Mouse (Mus musculus): ENCODE measurements around the gene Drc7. TPM values are rescaled to one million over a fixed set of nuclear protein-coding genes. Genes with fewer than 3 reads are reported as not detected.
A peak's percentile ranks its signal among the peaks of the same experiment; 100 is the strongest.

The Drc7 gene
- polyA plus RNA-seq, 1 experiment from 2014 or later: not detected

DNA sequence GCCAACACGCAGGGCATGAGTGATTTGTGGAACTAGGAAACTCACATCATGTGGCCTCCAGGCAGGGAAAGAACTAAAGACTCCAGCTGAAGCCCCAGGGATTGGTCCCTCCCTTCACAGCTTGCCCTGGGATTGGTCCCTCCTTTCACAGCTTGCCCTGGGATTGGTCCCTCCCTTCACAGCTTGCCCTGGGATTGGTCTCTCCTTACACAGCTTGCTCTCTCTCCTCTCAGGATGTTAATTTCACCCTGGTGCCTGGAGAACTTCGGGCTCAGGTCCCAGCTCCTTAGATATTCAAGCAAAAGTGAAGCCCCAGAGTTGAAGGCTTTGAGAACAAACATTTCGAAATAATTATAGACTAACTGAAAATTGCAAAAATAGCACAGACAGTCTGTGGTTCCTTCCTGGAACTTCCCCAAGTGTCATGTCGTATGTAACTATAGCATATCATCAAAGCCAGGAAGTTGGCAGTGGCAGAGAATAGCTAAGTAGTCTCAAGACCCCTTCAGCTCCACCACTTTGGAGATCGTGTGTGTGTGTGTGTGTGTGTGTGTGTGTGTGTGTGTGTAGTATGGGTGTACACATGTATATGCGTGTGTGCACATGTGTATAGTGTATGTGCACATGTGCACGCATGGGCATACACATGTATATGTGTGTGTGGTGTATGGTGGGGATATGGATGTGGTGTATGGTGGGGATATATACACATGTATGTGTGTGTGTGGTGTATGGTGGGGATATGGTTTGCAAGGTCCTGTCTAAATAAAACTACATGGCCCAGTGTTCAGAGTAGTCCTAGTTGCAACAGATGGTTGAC is 17.6 kb upstream of the Drc7 start:
- H3K4me2 ChIP-seq (ENCODE audit: low read length): no peak overlapping the region
- no peak overlapping the region for H3K9ac ChIP-seq (ENCODE audit: low read depth, low read length)
- ATAC-seq (replicated peaks; ENCODE audit: low FRiP score, low read depth): 0 out of 2 replicates have a peak, but pooled peaks have one; percentile 71
- no peaks in the 10 kb centered on the region for H3K9me3 ChIP-seq (replicated peaks; ENCODE audit: low read length)
- no peak overlapping the region for H3K27ac ChIP-seq
- DNase-seq (ENCODE audit: low spot score): peak; percentile 69
- WGBS: 50% methylated on average over 7 of the region's 7 CpGs
- no peak overlapping the region for H3K4me3 ChIP-seq (replicated peaks; ENCODE audit: low read depth, low read length)
- H3K27me3 ChIP-seq (ENCODE audit: insufficient read depth, low read length): no peaks in the 10 kb centered on the region
- no peak for TF ChIP-seq CTCF (IDR thresholded peaks at IDR 0.05; ENCODE audit: low read depth)
- H3K4me1 ChIP-seq (replicated peaks; ENCODE audit: insufficient read depth, low read length): 0 out of 2 replicates have a peak, but pooled peaks cover 5% of the 10 kb centered on the region
- H3K36me3 ChIP-seq (ENCODE audit: insufficient read depth, low read length): no peaks in the 10 kb centered on the region

DNA sequence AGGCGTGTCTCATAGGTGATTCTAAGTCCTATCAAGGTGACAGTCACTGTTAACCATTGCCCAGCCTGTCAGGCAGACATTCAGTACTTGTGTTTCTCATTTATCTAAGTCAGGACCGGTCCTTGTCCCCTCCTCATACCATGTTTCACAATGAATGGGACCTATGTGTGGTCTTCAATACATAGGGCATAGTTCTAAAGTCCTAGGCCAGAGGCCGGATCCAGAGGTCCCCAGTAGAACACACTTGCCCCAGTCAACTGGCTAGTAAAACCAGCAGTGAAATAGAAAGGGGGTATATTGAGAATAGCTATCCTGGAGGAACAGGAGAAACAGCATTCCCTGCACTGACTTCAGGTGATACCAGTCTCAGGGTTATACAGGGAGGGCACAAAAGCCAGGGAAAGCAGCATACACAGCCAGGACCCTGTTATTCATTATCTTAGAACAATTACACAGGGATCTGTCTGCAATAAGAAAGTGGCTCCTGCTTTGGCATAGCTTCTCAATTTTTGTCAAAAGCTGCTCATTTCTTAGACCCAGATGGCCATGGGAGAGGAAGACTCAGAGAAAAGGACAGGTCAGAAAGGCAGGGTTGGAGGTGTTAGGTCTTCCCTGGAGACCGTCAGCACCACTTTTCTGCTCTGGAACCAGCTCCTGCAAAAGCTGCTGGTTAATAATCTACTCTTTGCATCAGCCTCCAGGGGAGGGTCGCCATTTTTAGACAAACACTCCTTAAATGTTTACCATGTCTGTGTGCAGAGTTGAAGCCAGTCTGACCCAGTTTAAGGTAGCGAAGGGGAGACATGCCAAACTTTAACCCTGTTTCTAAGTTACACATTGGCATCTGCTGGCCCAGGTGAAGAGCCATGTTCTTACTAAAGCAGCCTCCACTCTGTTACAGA is 12.8 kb upstream of the Drc7 start:
- no peak for TF ChIP-seq CTCF (IDR thresholded peaks at IDR 0.05; ENCODE audit: low read depth)
- peak; percentile 77 for ATAC-seq (replicated peaks; ENCODE audit: low FRiP score, low read depth)
- H3K27ac ChIP-seq: peak overlapping the region; percentile 88
- H3K4me2 ChIP-seq (ENCODE audit: low read length): no peak overlapping the region
- no peak for DNase-seq (ENCODE audit: low spot score)
- H3K36me3 ChIP-seq (ENCODE audit: insufficient read depth, low read length): no peaks in the 10 kb centered on the region
- no peaks in the 10 kb centered on the region for H3K27me3 ChIP-seq (ENCODE audit: insufficient read depth, low read length)
- 0 out of 2 replicates have a peak, but pooled peaks cover 7% of the 10 kb centered on the region for H3K4me1 ChIP-seq (replicated peaks; ENCODE audit: insufficient read depth, low read length)
- no peaks in the 10 kb centered on the region for H3K9me3 ChIP-seq (replicated peaks; ENCODE audit: low read length)
- WGBS: 52% methylated on average over 6 of the region's 6 CpGs
- no peak overlapping the region for H3K4me3 ChIP-seq (replicated peaks; ENCODE audit: low read depth, low read length)
- no peak overlapping the region for H3K9ac ChIP-seq (ENCODE audit: low read depth, low read length)

DNA sequence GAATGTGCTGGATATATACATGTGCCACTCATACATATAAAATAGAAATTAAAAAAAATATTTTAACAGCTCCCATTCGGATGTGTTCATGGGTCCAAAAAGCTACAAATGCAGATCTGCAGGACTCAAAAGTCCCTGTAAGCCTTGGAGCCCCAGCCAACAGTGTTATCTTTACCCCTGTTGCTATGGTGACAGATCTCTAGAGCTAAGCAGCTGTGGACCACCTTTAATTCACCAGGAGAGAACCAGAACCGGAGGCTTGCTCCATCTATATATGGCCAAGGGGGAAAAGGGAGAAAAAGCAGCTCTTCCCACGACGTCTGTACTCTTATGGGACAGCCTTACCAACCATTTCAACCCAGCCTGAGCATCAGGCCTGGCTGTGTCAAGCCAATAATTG is 10.1 kb upstream of the Drc7 start:
- no peak for TF ChIP-seq CTCF (IDR thresholded peaks at IDR 0.05; ENCODE audit: low read depth)
- Histone ChIP-seq H3K4me2 (ENCODE audit: low read length) (no peak overlapping the region), H3K9me3 (replicated peaks; ENCODE audit: low read length) (no peaks in the 10 kb centered on the region), H3K36me3 (ENCODE audit: insufficient read depth, low read length) (no peaks in the 10 kb centered on the region), H3K9ac (ENCODE audit: low read depth, low read length) (no peak overlapping the region), H3K4me3 (replicated peaks; ENCODE audit: low read depth, low read length) (no peak overlapping the region), H3K27me3 (ENCODE audit: insufficient read depth, low read length) (no peaks in the 10 kb centered on the region), H3K4me1 (replicated peaks; ENCODE audit: insufficient read depth, low read length) (0 out of 2 replicates have a peak, but pooled peaks cover 7% of the 10 kb centered on the region), H3K27ac (no peak overlapping the region)
- WGBS: 73% methylated on average over 4 of the region's 4 CpGs
- DNase-seq (ENCODE audit: low spot score): no peak
- ATAC-seq (replicated peaks; ENCODE audit: low FRiP score, low read depth): no peak

DNA sequence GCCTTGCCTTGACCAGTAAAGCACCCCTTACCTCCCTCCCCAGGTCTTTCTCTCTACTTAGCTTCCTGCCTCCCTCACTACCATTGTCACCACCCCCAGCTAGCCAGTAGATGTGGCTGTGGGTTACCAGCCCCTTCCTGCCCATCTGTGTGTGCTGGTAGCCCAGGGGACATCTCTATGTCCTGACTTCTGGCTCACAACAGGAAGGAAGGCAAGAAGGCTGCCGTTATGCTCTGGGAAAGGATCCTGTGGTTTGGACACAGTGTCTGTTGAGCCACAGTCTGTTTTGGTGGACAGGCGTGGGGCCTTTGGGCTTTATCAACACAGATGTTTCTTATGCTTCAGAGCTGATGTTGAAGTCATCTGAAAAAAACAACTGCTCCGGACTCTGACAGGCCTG is 7.9 kb upstream of the Drc7 start:
- no peak for TF ChIP-seq CTCF (IDR thresholded peaks at IDR 0.05; ENCODE audit: low read depth)
- 0 out of 2 replicates have a peak, but pooled peaks cover 3% of the 10 kb centered on the region for H3K4me1 ChIP-seq (replicated peaks; ENCODE audit: insufficient read depth, low read length)
- H3K27me3 ChIP-seq (ENCODE audit: insufficient read depth, low read length): no peaks in the 10 kb centered on the region
- no peak for ATAC-seq (replicated peaks; ENCODE audit: low FRiP score, low read depth)
- H3K9ac ChIP-seq (ENCODE audit: low read depth, low read length): no peak overlapping the region
- DNase-seq (ENCODE audit: low spot score): no peak
- H3K4me3 ChIP-seq (replicated peaks; ENCODE audit: low read depth, low read length): no peak overlapping the region
- no peak overlapping the region for H3K4me2 ChIP-seq (ENCODE audit: low read length)
- no peak overlapping the region for H3K27ac ChIP-seq
- H3K9me3 ChIP-seq (replicated peaks; ENCODE audit: low read length): no peaks in the 10 kb centered on the region
- no peaks in the 10 kb centered on the region for H3K36me3 ChIP-seq (ENCODE audit: insufficient read depth, low read length)
- 52% methylated on average over 3 of the region's 3 CpGs for WGBS

DNA sequence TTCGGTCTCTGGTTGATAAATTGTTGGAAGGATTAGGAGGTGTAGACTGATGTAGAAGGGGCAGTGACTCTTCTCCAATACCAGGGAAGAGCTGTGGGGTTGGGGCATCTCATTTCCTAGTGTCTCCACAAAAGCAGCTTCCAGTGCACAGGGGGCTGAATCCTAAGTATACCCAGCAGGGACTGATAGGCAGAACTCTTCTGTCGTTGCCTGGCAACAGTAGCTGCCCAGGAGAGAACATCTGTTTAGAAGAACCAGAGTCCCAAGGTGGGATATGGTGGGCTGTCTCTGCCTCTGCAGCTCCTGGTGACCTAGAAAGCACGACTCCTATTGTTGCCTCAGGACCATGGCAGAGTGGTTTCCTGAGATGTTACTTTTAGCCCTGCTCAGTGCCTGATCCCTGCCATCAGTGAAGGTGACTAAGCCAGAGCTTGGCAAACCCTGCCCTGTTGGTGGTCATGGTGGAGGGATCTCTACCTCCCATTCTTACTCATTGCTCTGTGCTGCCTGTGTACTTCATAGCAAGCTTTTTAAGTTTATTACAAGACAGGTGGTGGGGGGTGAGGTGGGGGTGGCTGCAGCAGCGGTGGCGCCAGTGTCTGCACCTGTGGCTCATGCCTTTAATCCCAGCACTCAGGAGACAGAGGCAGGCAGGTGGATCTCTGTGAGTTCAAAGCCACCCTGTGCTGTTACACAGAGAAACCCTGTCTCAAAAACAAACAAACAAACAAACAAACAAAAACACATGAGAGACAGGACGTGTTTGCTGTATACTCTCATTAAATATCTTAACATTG is 6.8 kb upstream of the Drc7 start:
- Histone ChIP-seq H3K27ac (no peak overlapping the region), H3K4me3 (replicated peaks; ENCODE audit: low read depth, low read length) (no peak overlapping the region), H3K36me3 (ENCODE audit: insufficient read depth, low read length) (no peaks in the 10 kb centered on the region), H3K4me1 (replicated peaks; ENCODE audit: insufficient read depth, low read length) (0 out of 2 replicates have a peak, but pooled peaks cover 2% of the 10 kb centered on the region), H3K27me3 (ENCODE audit: insufficient read depth, low read length) (no peaks in the 10 kb centered on the region), H3K4me2 (ENCODE audit: low read length) (no peak overlapping the region), H3K9ac (ENCODE audit: low read depth, low read length) (no peak overlapping the region), H3K9me3 (replicated peaks; ENCODE audit: low read length) (no peaks in the 10 kb centered on the region)
- ATAC-seq (replicated peaks; ENCODE audit: low FRiP score, low read depth) (no peak), DNase-seq (ENCODE audit: low spot score) (no peak)
- TF ChIP-seq CTCF (IDR thresholded peaks at IDR 0.05; ENCODE audit: low read depth): no peak
- 69% methylated on average over 6 of the region's 6 CpGs for WGBS
